In the genomic region with DNA sequence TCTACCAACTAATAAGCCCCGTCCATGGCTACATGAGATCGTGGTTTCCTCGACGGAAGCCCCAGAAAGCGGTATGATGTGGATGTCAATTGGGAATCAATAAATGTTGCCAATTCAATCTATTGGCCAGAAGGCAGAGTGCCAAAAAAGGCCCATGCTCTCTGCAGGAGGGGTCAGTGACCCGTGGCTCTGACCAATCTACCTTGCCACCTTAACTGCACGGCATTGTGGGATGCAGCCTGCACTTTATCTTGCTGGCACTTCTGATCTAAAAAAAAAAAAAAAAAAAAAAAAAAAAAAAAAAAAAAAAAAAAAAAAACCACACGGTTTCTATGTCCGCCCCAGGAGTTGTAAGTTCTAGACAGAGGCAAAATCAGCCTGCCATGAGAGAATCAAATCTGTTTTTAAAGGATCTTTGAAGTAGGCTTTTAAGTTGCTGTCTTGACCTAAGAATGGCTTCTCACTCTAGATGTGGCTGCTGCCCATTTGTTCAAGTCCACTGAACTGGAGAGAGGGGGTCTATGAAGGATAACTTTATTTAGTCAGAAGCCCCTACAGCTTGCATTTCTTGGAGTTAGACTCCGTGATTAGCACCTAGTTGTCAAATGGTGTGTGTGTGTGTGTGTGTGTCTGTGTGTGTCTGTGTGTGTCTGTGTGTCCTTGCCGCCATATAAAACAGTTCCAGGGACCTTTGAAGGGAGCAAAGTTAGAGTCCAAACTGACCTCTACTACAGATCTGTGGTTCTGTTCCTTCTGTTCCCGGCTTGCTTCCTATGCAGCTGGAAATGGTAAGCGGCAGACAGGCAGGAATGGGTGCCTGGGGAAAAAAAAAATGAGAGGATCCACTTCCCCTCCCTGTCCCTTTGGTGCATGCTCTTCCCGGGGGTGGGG, we compare ENCODE assay signal across 14 mouse cellular contexts. TPM values are rescaled to one million over a fixed set of nuclear protein-coding genes. Genes with fewer than 3 reads are reported as not detected.
DNase-seq lines count a peak whose midpoint lies in the region; ATAC-seq and TF ChIP-seq lines count a peak whose summit lies in the region.
"Had no signal": no experiment of that assay in that cellular context is flagged by ENCODE, and none has a peak within 500 bp of the region (broad histone marks: within the 10 kb centered on the region; RNA-seq: fewer than 3 reads in every experiment).

No protein-coding gene starts in this region.

- H3K9ac ChIP-seq in heart, embryonic 14.5 days (ENCODE audit: low read length): no peak overlapping the region
- no peak overlapping the region for H3K9ac ChIP-seq in heart, adult 2 months (ENCODE audit: low read depth, low read length)
- no peak overlapping the region for H3K9ac ChIP-seq in midbrain, embryonic 11.5 days (ENCODE audit: low read length)
- no peak overlapping the region for H3K9ac ChIP-seq in midbrain, postnatal 0 days (replicated peaks; ENCODE audit: low read length, poor library complexity, severe bottlenecking)
- no peak overlapping the region for H3K9ac ChIP-seq in embryonic facial prominence, embryonic 12.5 days
- H3K9ac ChIP-seq in neural tube, embryonic 12.5 days: no peak overlapping the region

- no peaks in the 10 kb centered on the region for H3K9me3 ChIP-seq in heart, embryonic 14.5 days (ENCODE audit: control insufficient read depth, low read length)
- no peaks in the 10 kb centered on the region for H3K9me3 ChIP-seq in midbrain, embryonic 11.5 days (ENCODE audit: control insufficient read depth, low read length)
- no peaks in the 10 kb centered on the region for H3K9me3 ChIP-seq in midbrain, postnatal 0 days (ENCODE audit: low read length)
- H3K9me3 ChIP-seq in embryonic facial prominence, embryonic 12.5 days: no peaks in the 10 kb centered on the region
- no peaks in the 10 kb centered on the region for H3K9me3 ChIP-seq in neural tube, embryonic 12.5 days

- H3K4me1 ChIP-seq in heart, embryonic 14.5 days (ENCODE audit: control insufficient read depth in 2 of 2, insufficient read depth in 2 of 2, low read length in 2 of 2): peaks cover 0 to 11% of the 10 kb centered on the region in 2 experiments; a peak in 1 of 4 replicates
- no peaks in the 10 kb centered on the region for H3K4me1 ChIP-seq in heart, adult 2 months (ENCODE audit: control insufficient read depth, insufficient read depth, low read length)
- H3K4me1 ChIP-seq in midbrain, embryonic 11.5 days (ENCODE audit: control insufficient read depth, insufficient read depth, low read length): peaks cover 7% of the 10 kb centered on the region
- H3K4me1 ChIP-seq in midbrain, postnatal 0 days (ENCODE audit: insufficient read depth, low read length): no peaks in the 10 kb centered on the region
- H3K4me1 ChIP-seq in embryonic facial prominence, embryonic 12.5 days: peaks cover 17% of the 10 kb centered on the region
- peaks cover 9% of the 10 kb centered on the region for H3K4me1 ChIP-seq in neural tube, embryonic 12.5 days

- H3K79me2 ChIP-seq in heart, adult 2 months (replicated peaks; ENCODE audit: control insufficient read depth, insufficient read depth, low read length): no peaks in the 10 kb centered on the region

- TF ChIP-seq EP300 in heart, adult 2 months (IDR thresholded peaks at IDR 0.05; ENCODE audit: insufficient read depth, low read depth, low read length): no peak

- peaks cover 96% of the 10 kb centered on the region for H3K27me3 ChIP-seq in heart, embryonic 14.5 days (ENCODE audit: control insufficient read depth, insufficient read depth, low read length)
- peaks cover 23% of the 10 kb centered on the region for H3K27me3 ChIP-seq in heart, adult 2 months (ENCODE audit: control insufficient read depth, insufficient read depth, low read length)
- H3K27me3 ChIP-seq in midbrain, embryonic 11.5 days (ENCODE audit: control insufficient read depth, insufficient read depth, low read length): peaks cover 90% of the 10 kb centered on the region
- H3K27me3 ChIP-seq in midbrain, postnatal 0 days (ENCODE audit: insufficient read depth, low read length): peaks cover 83% of the 10 kb centered on the region
- H3K27me3 ChIP-seq in embryonic facial prominence, embryonic 12.5 days: peaks cover 79% of the 10 kb centered on the region
- H3K27me3 ChIP-seq in neural tube, embryonic 12.5 days (replicated peaks): peaks cover 75% of the 10 kb centered on the region

- ATAC-seq in heart, embryonic 14.5 days (ENCODE audit: insufficient number of reproducible peaks, insufficient read depth, low FRiP score, low read depth): no peak
- no peak for ATAC-seq in midbrain, embryonic 11.5 days (ENCODE audit: low FRiP score)
- no peak for ATAC-seq in midbrain, postnatal 0 days (ENCODE audit: low FRiP score)
- no peak for ATAC-seq in embryonic facial prominence, embryonic 12.5 days (ENCODE audit: insufficient number of reproducible peaks, insufficient read depth, low FRiP score, low TSS enrichment)
- no peak for ATAC-seq in neural tube, embryonic 12.5 days (ENCODE audit: low FRiP score, low read depth)

- H3K36me3 ChIP-seq in heart, embryonic 14.5 days (ENCODE audit: control insufficient read depth, insufficient read depth, low read length): no peaks in the 10 kb centered on the region
- H3K36me3 ChIP-seq in heart, adult 2 months (ENCODE audit: control insufficient read depth, insufficient read depth, low read length): no peaks in the 10 kb centered on the region
- H3K36me3 ChIP-seq in midbrain, embryonic 11.5 days (ENCODE audit: control insufficient read depth, insufficient read depth, low read length): no peaks in the 10 kb centered on the region
- H3K36me3 ChIP-seq in midbrain, postnatal 0 days (ENCODE audit: insufficient read depth, low read length): no peaks in the 10 kb centered on the region
- H3K36me3 ChIP-seq in embryonic facial prominence, embryonic 12.5 days: no peaks in the 10 kb centered on the region
- no peaks in the 10 kb centered on the region for H3K36me3 ChIP-seq in neural tube, embryonic 12.5 days

- DNase-seq in heart, adult 2 months: no peak
- DNase-seq in midbrain, embryonic 11.5 days (ENCODE audit: low spot score, missing footprints): peak; percentile 95
- no peak for DNase-seq in midbrain, postnatal 0 days (ENCODE audit: low spot score)
- no peak for DNase-seq in cerebellum, adult 11 months
- no peak for DNase-seq in gastrocnemius, postnatal 25 days
- DNase-seq: cerebellum, adult 9-11 months; thymus, adult 18-20 months had no signal

- no peak for TF ChIP-seq CTCF in heart, adult 2 months (IDR thresholded peaks at IDR 0.05)
- no peak for TF ChIP-seq CTCF in midbrain, postnatal 0 days (IDR thresholded peaks at IDR 0.05)

- intact Hi-C loops in heart, adult 2 months (cut with DNase I): no loop called here

- 5% methylated on average over 14 of the region's 14 CpGs for WGBS in heart, embryonic 14.5 days
- WGBS in heart, adult 2 months: 14% methylated on average over 14 of the region's 14 CpGs
- WGBS in midbrain, embryonic 11.5 days: 3% methylated on average over 14 of the region's 14 CpGs
- 3% methylated on average over 14 of the region's 14 CpGs for WGBS in midbrain, postnatal 0 days
- WGBS in embryonic facial prominence, embryonic 12.5 days: 2% methylated on average over 14 of the region's 14 CpGs
- WGBS in neural tube, embryonic 12.5 days: 3% methylated on average over 14 of the region's 14 CpGs

- H3K27ac ChIP-seq in heart, embryonic 14.5 days (replicated peaks in 1 of 2; ENCODE audit: control insufficient read depth in 1 of 2, insufficient read depth in 1 of 2, low read depth in 2 of 2, low read length in 2 of 2): no peak overlapping the region
- H3K27ac ChIP-seq in heart, adult 2 months: no peak overlapping the region
- no peak overlapping the region for H3K27ac ChIP-seq in midbrain, embryonic 11.5 days (ENCODE audit: low read depth, low read length)
- H3K27ac ChIP-seq in midbrain, postnatal 0 days (ENCODE audit: low read depth, low read length): no peak overlapping the region
- H3K27ac ChIP-seq in embryonic facial prominence, embryonic 12.5 days: no peak overlapping the region
- no peak overlapping the region for H3K27ac ChIP-seq in neural tube, embryonic 12.5 days

- no peak for TF ChIP-seq POLR2A in heart, adult 2 months (IDR thresholded peaks at IDR 0.05; ENCODE audit: insufficient read depth, low read depth, low read length)

- H3K4me3 ChIP-seq in heart, embryonic 14.5 days (ENCODE audit: control insufficient read depth in 1 of 2, insufficient read depth in 1 of 2, low read depth in 1 of 2, low read length in 2 of 2): no peak overlapping the region; a peak in 1 of 4 replicates
- H3K4me3 ChIP-seq in heart, adult 2 months: no peak overlapping the region
- 0 out of 2 replicates have a peak overlapping the region, but pooled peaks have one; percentile 18 for H3K4me3 ChIP-seq in midbrain, embryonic 11.5 days (ENCODE audit: low read depth, low read length)
- no peak overlapping the region for H3K4me3 ChIP-seq in midbrain, postnatal 0 days (ENCODE audit: low read depth, low read length)
- H3K4me3 ChIP-seq in embryonic facial prominence, embryonic 12.5 days: peak overlapping the region; percentile 31
- no peak overlapping the region for H3K4me3 ChIP-seq in neural tube, embryonic 12.5 days

- peak overlapping the region; percentile 50 for H3K4me2 ChIP-seq in heart, embryonic 14.5 days (ENCODE audit: low read length)
- no peak overlapping the region for H3K4me2 ChIP-seq in midbrain, embryonic 11.5 days
- no peak overlapping the region for H3K4me2 ChIP-seq in midbrain, postnatal 0 days (ENCODE audit: low read depth, low read length, poor library complexity, severe bottlenecking)
- H3K4me2 ChIP-seq in embryonic facial prominence, embryonic 12.5 days (replicated peaks): peak overlapping the region; percentile 52; the same call in 1 of the 2 replicates
- H3K4me2 ChIP-seq in neural tube, embryonic 12.5 days (replicated peaks): peak overlapping the region; percentile 38; the same call in 1 of the 2 replicates

RNA-seq across cellular contexts. Expression of gene Six6, which starts 0.8 kb away (rescaled TPM):
- polyA plus RNA-seq in heart, embryonic 14.5 days (2014; fragmentation: Nextera tagmentation; extraction: Ambion mirVana): not detected in 2 replicates
- not detected for total RNA-seq in heart, adult 2 months (2021)
- not detected in 2 replicates for polyA plus RNA-seq in heart, adult 2 months (2012; rRNA removed)
- 0.03 TPM in 1 of 2 replicates, not detected in the other for polyA plus RNA-seq in midbrain, embryonic 11.5 days (2014; fragmentation: Nextera tagmentation; extraction: Ambion mirVana)
- total RNA-seq in midbrain, postnatal 0 days (2014; rRNA removed): 0.11 TPM in 1 of 2 replicates, not detected in the other
- 1.2 and 3.8 TPM in 2 replicates for polyA plus RNA-seq in midbrain, postnatal 0 days (2015; fragmentation: Nextera tagmentation; extraction: Ambion mirVana)
- 5.8 and 8.3 TPM in 2 replicates for polyA plus RNA-seq in embryonic facial prominence, embryonic 12.5 days (2016; fragmentation: Nextera tagmentation; extraction: Ambion mirVana)
- polyA plus RNA-seq in neural tube, embryonic 12.5 days (2016; fragmentation: Nextera tagmentation; extraction: Ambion mirVana): not detected in 2 replicates
- total RNA-seq in gastrocnemius, postnatal 25 days (2021): not detected
- total RNA-seq: gastrocnemius, postnatal 10 days; hematopoietic stem cell, adult 5-6 weeks; left cerebral cortex, adult 8-10 months had no signal
- polyA plus RNA-seq: liver, embryonic 16.5 days had no signal

RNA-seq across cellular contexts. Expression of gene 4930447C04Rik, which starts 1.7 kb away (rescaled TPM):
- 1.1 and 1.6 TPM in 2 replicates for polyA plus RNA-seq in heart, embryonic 14.5 days (2014; fragmentation: Nextera tagmentation; extraction: Ambion mirVana)
- total RNA-seq in heart, adult 2 months (2021): under 1 TPM; 0.30 to 0.47 TPM
- 0.23 TPM in 1 of 2 replicates, not detected in the other for polyA plus RNA-seq in heart, adult 2 months (2012; rRNA removed)
- polyA plus RNA-seq in midbrain, embryonic 11.5 days (2014; fragmentation: Nextera tagmentation; extraction: Ambion mirVana): 1.3 and 2.6 TPM in 2 replicates
- total RNA-seq in midbrain, postnatal 0 days (2014; rRNA removed): 7.6 and 9.9 TPM in 2 replicates
- polyA plus RNA-seq in midbrain, postnatal 0 days (2015; fragmentation: Nextera tagmentation; extraction: Ambion mirVana): 7.8 and 8.9 TPM in 2 replicates
- 7.5 and 10.3 TPM in 2 replicates for polyA plus RNA-seq in embryonic facial prominence, embryonic 12.5 days (2016; fragmentation: Nextera tagmentation; extraction: Ambion mirVana)
- polyA plus RNA-seq in neural tube, embryonic 12.5 days (2016; fragmentation: Nextera tagmentation; extraction: Ambion mirVana): 3.5 and 3.6 TPM in 2 replicates
- under 1 TPM; 0.38 to 0.54 TPM for total RNA-seq in gastrocnemius, postnatal 25 days (2021)

Comparison
In these comparisons a context has a peak if more than half of its experiments do, and no peak if none do; other contexts are left out.
1. H3K4me3 ChIP-seq: peak in midbrain, embryonic 11.5 days (single experiment) and embryonic facial prominence, embryonic 12.5 days (single experiment); none in heart, embryonic 14.5 days (0 of 2), heart, adult 2 months (single experiment), midbrain, postnatal 0 days (single experiment) and neural tube, embryonic 12.5 days (single experiment).
2. H3K4me2 ChIP-seq: peak in heart, embryonic 14.5 days (single experiment), embryonic facial prominence, embryonic 12.5 days (single experiment) and neural tube, embryonic 12.5 days (single experiment); none in midbrain, embryonic 11.5 days (single experiment) and midbrain, postnatal 0 days (single experiment).